Mouse (Mus musculus): ENCODE measurements around the gene Ptpn4. TPM values are rescaled to one million over a fixed set of nuclear protein-coding genes. Genes with fewer than 3 reads are reported as not detected.

The Ptpn4 gene
- polyA plus RNA-seq, 1 experiment from 2014 or later, result 1.5 TPM

- Histone ChIP-seq H3K27me3 (ENCODE audit: control insufficient read depth, insufficient read depth, low read depth, low read length) (no peaks in the 10 kb centered on the region), H3K27ac (ENCODE audit: low read length) (no peak overlapping the region), H3K4me2 (ENCODE audit: low read depth, low read length) (no peak overlapping the region), H3K4me3 (ENCODE audit: low read depth, low read length) (no peak overlapping the region), H3K36me3 (ENCODE audit: control insufficient read depth, insufficient read depth) (no peaks in the 10 kb centered on the region), H3K9ac (ENCODE audit: low read depth, low read length) (no peak overlapping the region), H3K9me3 (replicated peaks; ENCODE audit: control insufficient read depth, low read length) (no peaks in the 10 kb centered on the region), H3K4me1 (ENCODE audit: control insufficient read depth, low read depth, low read length) (no peaks in the 10 kb centered on the region)
- no peak for ATAC-seq (ENCODE audit: low read depth)
- 51% methylated on average over 2 of the region's 2 CpGs for WGBS (ENCODE audit: insufficient replicate concordance)
Observed at GRCm38 (mm10) chr1:119775915-119776314, 61.5 kb downstream of the Ptpn4 start.

- Histone ChIP-seq H3K27ac (ENCODE audit: low read length) (no peak overlapping the region), H3K4me3 (ENCODE audit: low read depth, low read length) (no peak overlapping the region), H3K9ac (ENCODE audit: low read depth, low read length) (no peak overlapping the region), H3K27me3 (ENCODE audit: control insufficient read depth, insufficient read depth, low read depth, low read length) (no peaks in the 10 kb centered on the region), H3K36me3 (ENCODE audit: control insufficient read depth, insufficient read depth) (peaks cover 12% of the 10 kb centered on the region), H3K9me3 (replicated peaks; ENCODE audit: control insufficient read depth, low read length) (no peaks in the 10 kb centered on the region; the same call in 1 of the 2 replicates), H3K4me1 (ENCODE audit: control insufficient read depth, low read depth, low read length) (no peaks in the 10 kb centered on the region), H3K4me2 (ENCODE audit: low read depth, low read length) (no peak overlapping the region)
- no peak for ATAC-seq (ENCODE audit: low read depth)
Observed at GRCm38 (mm10) chr1:119735692-119736091, 101.7 kb downstream of the Ptpn4 start.

GRCm38 (mm10) chr1:119734801-119735200 is 102.6 kb downstream of the Ptpn4 start:
- Histone ChIP-seq H3K27ac (ENCODE audit: low read length) (no peak overlapping the region), H3K36me3 (ENCODE audit: control insufficient read depth, insufficient read depth) (peaks cover 3% of the 10 kb centered on the region), H3K27me3 (ENCODE audit: control insufficient read depth, insufficient read depth, low read depth, low read length) (no peaks in the 10 kb centered on the region), H3K4me3 (ENCODE audit: low read depth, low read length) (no peak overlapping the region), H3K4me2 (ENCODE audit: low read depth, low read length) (no peak overlapping the region), H3K9ac (ENCODE audit: low read depth, low read length) (no peak overlapping the region), H3K4me1 (ENCODE audit: control insufficient read depth, low read depth, low read length) (no peaks in the 10 kb centered on the region), H3K9me3 (replicated peaks; ENCODE audit: control insufficient read depth, low read length) (no peaks in the 10 kb centered on the region)
- no peak for ATAC-seq (ENCODE audit: low read depth)
- WGBS (ENCODE audit: insufficient replicate concordance), result 82% methylated on average over 1 of the region's 1 CpGs

- Histone ChIP-seq H3K36me3 (ENCODE audit: control insufficient read depth, insufficient read depth) (no peaks in the 10 kb centered on the region), H3K4me3 (ENCODE audit: low read depth, low read length) (no peak overlapping the region), H3K4me2 (ENCODE audit: low read depth, low read length) (no peak overlapping the region), H3K27me3 (ENCODE audit: control insufficient read depth, insufficient read depth, low read depth, low read length) (no peaks in the 10 kb centered on the region), H3K9me3 (replicated peaks; ENCODE audit: control insufficient read depth, low read length) (no peaks in the 10 kb centered on the region), H3K4me1 (ENCODE audit: control insufficient read depth, low read depth, low read length) (no peaks in the 10 kb centered on the region), H3K9ac (ENCODE audit: low read depth, low read length) (no peak overlapping the region), H3K27ac (ENCODE audit: low read length) (no peak overlapping the region)
- ATAC-seq (ENCODE audit: low read depth), result no peak
- WGBS (ENCODE audit: insufficient replicate concordance), result 78% methylated on average over 2 of the region's 2 CpGs
Observed at GRCm38 (mm10) chr1:119731166-119731565, 106.2 kb downstream of the Ptpn4 start.

- H3K27me3 ChIP-seq (ENCODE audit: control insufficient read depth, insufficient read depth, low read depth, low read length), result no peaks in the 10 kb centered on the region
- H3K4me3 ChIP-seq (ENCODE audit: low read depth, low read length), result no peak overlapping the region
- 38% methylated on average over 2 of the region's 2 CpGs for WGBS (ENCODE audit: insufficient replicate concordance)
Observed at GRCm38 (mm10) chr1:119713017-119713416, 124.4 kb downstream of the Ptpn4 start.

GRCm38 (mm10) chr1:119706471-119707217 is 130.8 kb downstream of the Ptpn4 start:
- H3K4me2 ChIP-seq (ENCODE audit: low read depth, low read length), result no peak overlapping the region
- no peaks in the 10 kb centered on the region for H3K36me3 ChIP-seq (ENCODE audit: control insufficient read depth, insufficient read depth)
- H3K4me3 ChIP-seq (ENCODE audit: low read depth, low read length), result no peak overlapping the region
- no peaks in the 10 kb centered on the region for H3K9me3 ChIP-seq (replicated peaks; ENCODE audit: control insufficient read depth, low read length)
- no peak for ATAC-seq (ENCODE audit: low read depth)
- 76% methylated on average over 4 of the region's 4 CpGs for WGBS (ENCODE audit: insufficient replicate concordance)
- H3K4me1 ChIP-seq (ENCODE audit: control insufficient read depth, low read depth, low read length), result no peaks in the 10 kb centered on the region
- H3K27me3 ChIP-seq (ENCODE audit: control insufficient read depth, insufficient read depth, low read depth, low read length), result no peaks in the 10 kb centered on the region
- no peak overlapping the region for H3K9ac ChIP-seq (ENCODE audit: low read depth, low read length)
- H3K27ac ChIP-seq (ENCODE audit: low read length), result no peak overlapping the region

More at GRCm38 (mm10) chr1:119713017-119713416, 124.4 kb downstream of the Ptpn4 start:
- no peak overlapping the region for H3K9ac ChIP-seq (ENCODE audit: low read depth, low read length)
- no peaks in the 10 kb centered on the region for H3K36me3 ChIP-seq (ENCODE audit: control insufficient read depth, insufficient read depth)
- no peak overlapping the region for H3K27ac ChIP-seq (ENCODE audit: low read length)
- ATAC-seq (ENCODE audit: low read depth), result no peak
- H3K4me1 ChIP-seq (ENCODE audit: control insufficient read depth, low read depth, low read length), result no peaks in the 10 kb centered on the region
- H3K9me3 ChIP-seq (replicated peaks; ENCODE audit: control insufficient read depth, low read length), result no peaks in the 10 kb centered on the region
- H3K4me2 ChIP-seq (ENCODE audit: low read depth, low read length), result no peak overlapping the region

- Histone ChIP-seq H3K27ac (ENCODE audit: low read length) (no peak overlapping the region), H3K36me3 (ENCODE audit: control insufficient read depth, insufficient read depth) (peaks cover 4% of the 10 kb centered on the region; the same call in 1 of the 2 replicates), H3K4me1 (ENCODE audit: control insufficient read depth, low read depth, low read length) (no peaks in the 10 kb centered on the region), H3K4me3 (ENCODE audit: low read depth, low read length) (no peak overlapping the region), H3K4me2 (ENCODE audit: low read depth, low read length) (no peak overlapping the region), H3K9me3 (replicated peaks; ENCODE audit: control insufficient read depth, low read length) (no peaks in the 10 kb centered on the region), H3K27me3 (ENCODE audit: control insufficient read depth, insufficient read depth, low read depth, low read length) (no peaks in the 10 kb centered on the region), H3K9ac (ENCODE audit: low read depth, low read length) (no peak overlapping the region)
- no peak for ATAC-seq (ENCODE audit: low read depth)
- 73% methylated on average over 1 of the region's 1 CpGs for WGBS (ENCODE audit: insufficient replicate concordance)
Observed at GRCm38 (mm10) chr1:119696860-119697259, 140.6 kb downstream of the Ptpn4 start.

- peak; percentile 63 for ATAC-seq (ENCODE audit: low read depth)
- no peak overlapping the region for H3K9ac ChIP-seq (ENCODE audit: low read depth, low read length)
- no peak overlapping the region for H3K4me3 ChIP-seq (ENCODE audit: low read depth, low read length)
- no peaks in the 10 kb centered on the region for H3K36me3 ChIP-seq (ENCODE audit: control insufficient read depth, insufficient read depth)
- no peak overlapping the region for H3K27ac ChIP-seq (ENCODE audit: low read length)
- H3K9me3 ChIP-seq (replicated peaks; ENCODE audit: control insufficient read depth, low read length), result no peaks in the 10 kb centered on the region
- H3K27me3 ChIP-seq (ENCODE audit: control insufficient read depth, insufficient read depth, low read depth, low read length), result no peaks in the 10 kb centered on the region
- no peak overlapping the region for H3K4me2 ChIP-seq (ENCODE audit: low read depth, low read length)
- H3K4me1 ChIP-seq (ENCODE audit: control insufficient read depth, low read depth, low read length), result no peaks in the 10 kb centered on the region; the same call in 1 of the 2 replicates
- 74% methylated on average over 3 of the region's 3 CpGs for WGBS (ENCODE audit: insufficient replicate concordance)
Observed at GRCm38 (mm10) chr1:119685773-119686558, 151.4 kb downstream of the Ptpn4 start.

GRCm38 (mm10) chr1:119681663-119682213 is 155.7 kb downstream of the Ptpn4 start:
- H3K27ac ChIP-seq (ENCODE audit: low read length), result no peak overlapping the region
- 74% methylated on average over 2 of the region's 2 CpGs for WGBS (ENCODE audit: insufficient replicate concordance)
- no peak for ATAC-seq (ENCODE audit: low read depth)
- H3K4me3 ChIP-seq (ENCODE audit: low read depth, low read length), result no peak overlapping the region
- H3K36me3 ChIP-seq (ENCODE audit: control insufficient read depth, insufficient read depth), result no peaks in the 10 kb centered on the region
- H3K27me3 ChIP-seq (ENCODE audit: control insufficient read depth, insufficient read depth, low read depth, low read length), result no peaks in the 10 kb centered on the region
- no peak overlapping the region for H3K9ac ChIP-seq (ENCODE audit: low read depth, low read length)
- no peaks in the 10 kb centered on the region for H3K9me3 ChIP-seq (replicated peaks; ENCODE audit: control insufficient read depth, low read length)
- H3K4me2 ChIP-seq (ENCODE audit: low read depth, low read length), result no peak overlapping the region
- no peaks in the 10 kb centered on the region; the same call in 1 of the 2 replicates for H3K4me1 ChIP-seq (ENCODE audit: control insufficient read depth, low read depth, low read length)
